Mouse (Mus musculus): ENCODE data around the gene Gm10188. TPM values are rescaled to one million over a fixed set of nuclear protein-coding genes. Genes with fewer than 3 reads are reported as not detected.

The Gm10188 gene
- polyA plus RNA-seq, 1 experiment from 2014 or later, result not detected

DNA sequence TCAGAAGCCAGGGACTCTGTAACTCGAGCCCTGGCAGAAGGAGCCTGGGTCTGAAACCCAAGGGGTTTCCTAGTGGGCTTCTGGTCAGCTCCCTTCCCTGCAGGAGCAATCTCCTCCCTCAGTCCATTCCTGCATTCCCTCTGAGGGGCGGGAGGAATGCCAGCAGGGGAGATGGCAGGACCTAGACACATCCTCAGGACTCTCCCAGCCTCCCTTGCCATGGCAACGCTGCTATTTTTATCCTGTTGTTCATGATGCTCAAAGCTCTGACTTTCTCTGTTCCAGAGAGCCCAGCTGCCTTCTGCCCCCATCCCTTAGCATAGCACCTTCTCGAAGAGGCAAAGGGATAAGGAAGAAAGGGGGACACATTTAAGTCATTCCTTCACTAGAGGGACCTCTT is 21.4 kb downstream of the Gm10188 start:
- 30% methylated on average over 4 of the region's 4 CpGs for WGBS

GRCm38 (mm10) chr1:132206828-132207227 is 22.7 kb downstream of the Gm10188 start:
- Histone ChIP-seq H3K9me3 (ENCODE audit: low read length) (no peaks in the 10 kb centered on the region), H3K27me3 (replicated peaks; ENCODE audit: insufficient read depth, low read length) (no peaks in the 10 kb centered on the region), H3K4me1 (ENCODE audit: insufficient read depth, low read depth, low read length) (peaks cover 10% of the 10 kb centered on the region; the same call in 1 of the 2 replicates), H3K4me2 (replicated peaks; ENCODE audit: low read depth, low read length) (no peak overlapping the region), H3K4me3 (ENCODE audit: low read depth, low read length) (no peak overlapping the region), H3K27ac (ENCODE audit: low read length) (no peak overlapping the region), H3K9ac (replicated peaks; ENCODE audit: low read depth) (no peak overlapping the region), H3K36me3 (ENCODE audit: insufficient read depth, low read length) (no peaks in the 10 kb centered on the region)
- DNase-seq (ENCODE audit: low spot score) (no peak), ATAC-seq (no peak)
- 83% methylated on average over 3 of the region's 3 CpGs for WGBS
- TF ChIP-seq EP300 (IDR thresholded peaks at IDR 0.05) (no peak), CTCF (IDR thresholded peaks at IDR 0.05) (no peak)

More for the DNA sequence above, 21.4 kb downstream of the Gm10188 start:
- ATAC-seq (no peak), DNase-seq (ENCODE audit: low spot score) (no peak)
- Histone ChIP-seq H3K36me3 (ENCODE audit: insufficient read depth, low read length) (no peaks in the 10 kb centered on the region), H3K4me1 (ENCODE audit: insufficient read depth, low read depth, low read length) (peaks cover 14% of the 10 kb centered on the region; the same call in 1 of the 2 replicates), H3K9ac (replicated peaks; ENCODE audit: low read depth) (no peak overlapping the region), H3K27ac (ENCODE audit: low read length) (no peak overlapping the region), H3K4me3 (ENCODE audit: low read depth, low read length) (no peak overlapping the region), H3K4me2 (replicated peaks; ENCODE audit: low read depth, low read length) (no peak overlapping the region), H3K9me3 (ENCODE audit: low read length) (no peaks in the 10 kb centered on the region), H3K27me3 (replicated peaks; ENCODE audit: insufficient read depth, low read length) (no peaks in the 10 kb centered on the region)
- TF ChIP-seq EP300 (IDR thresholded peaks at IDR 0.05) (no peak), CTCF (IDR thresholded peaks at IDR 0.05) (no peak)

DNA sequence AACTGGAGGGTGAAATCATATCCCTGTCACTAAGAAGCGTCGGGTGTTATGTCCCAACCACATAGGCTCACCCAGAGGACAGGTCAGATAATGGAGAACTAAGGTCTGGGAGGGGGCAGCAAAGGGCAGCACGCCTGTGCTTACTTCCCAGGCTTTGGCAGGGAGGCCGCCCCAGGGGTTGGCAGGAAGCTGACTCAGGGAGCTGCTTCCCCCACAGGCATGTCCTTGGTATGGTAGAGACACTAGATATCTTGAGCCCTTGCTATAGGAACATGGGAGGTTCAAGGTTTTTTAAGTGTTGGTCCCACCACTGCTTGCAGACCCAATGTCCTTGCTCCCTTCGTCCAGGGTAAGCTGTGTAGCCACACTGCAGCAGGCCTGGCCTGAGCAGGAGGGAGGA is 23.6 kb downstream of the Gm10188 start:
- Histone ChIP-seq H3K4me1 (ENCODE audit: insufficient read depth, low read depth, low read length) (peaks cover 5% of the 10 kb centered on the region; the same call in 1 of the 2 replicates), H3K27me3 (replicated peaks; ENCODE audit: insufficient read depth, low read length) (no peaks in the 10 kb centered on the region)

DNA sequence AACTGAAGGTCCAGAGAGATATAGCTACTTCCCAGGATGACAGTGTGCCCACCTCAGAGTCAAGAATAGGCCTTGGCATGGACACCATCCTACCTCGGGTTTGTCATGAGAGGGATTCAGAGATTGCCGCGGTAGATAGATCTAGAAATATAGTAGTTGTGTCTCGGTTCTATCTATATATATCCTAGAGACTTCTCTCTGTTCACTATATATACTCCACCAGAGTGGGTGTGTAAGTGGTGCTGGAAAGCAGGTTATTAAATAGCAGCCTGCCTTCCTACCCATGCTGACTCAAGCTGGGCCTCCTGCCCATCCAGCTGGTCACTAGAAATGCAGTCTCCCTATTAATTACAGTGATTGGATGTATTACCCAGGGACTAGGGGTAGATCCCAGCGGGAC is 26.8 kb downstream of the Gm10188 start:
- H3K27ac ChIP-seq (ENCODE audit: low read length), result no peak overlapping the region
- no peak for DNase-seq (ENCODE audit: low spot score)
- no peaks in the 10 kb centered on the region for H3K36me3 ChIP-seq (ENCODE audit: insufficient read depth, low read length)
- H3K27me3 ChIP-seq (replicated peaks; ENCODE audit: insufficient read depth, low read length), result no peaks in the 10 kb centered on the region
- H3K4me1 ChIP-seq (ENCODE audit: insufficient read depth, low read depth, low read length), result peaks cover 8% of the 10 kb centered on the region; the same call in 1 of the 2 replicates
- H3K4me2 ChIP-seq (replicated peaks; ENCODE audit: low read depth, low read length), result no peak overlapping the region
- H3K4me3 ChIP-seq (ENCODE audit: low read depth, low read length), result no peak overlapping the region
- H3K9ac ChIP-seq (replicated peaks; ENCODE audit: low read depth), result no peak overlapping the region
- ATAC-seq, result no peak
- 89% methylated on average over 5 of the region's 5 CpGs for WGBS
- no peak for TF ChIP-seq EP300 (IDR thresholded peaks at IDR 0.05)
- no peak for TF ChIP-seq CTCF (IDR thresholded peaks at IDR 0.05)
- H3K9me3 ChIP-seq (ENCODE audit: low read length), result no peaks in the 10 kb centered on the region

More for the DNA sequence above, 23.6 kb downstream of the Gm10188 start:
- Histone ChIP-seq H3K4me2 (replicated peaks; ENCODE audit: low read depth, low read length) (no peak overlapping the region), H3K36me3 (ENCODE audit: insufficient read depth, low read length) (no peaks in the 10 kb centered on the region), H3K27ac (ENCODE audit: low read length) (no peak overlapping the region), H3K4me3 (ENCODE audit: low read depth, low read length) (no peak overlapping the region), H3K9ac (replicated peaks; ENCODE audit: low read depth) (no peak overlapping the region), H3K9me3 (ENCODE audit: low read length) (no peaks in the 10 kb centered on the region)
- DNase-seq (ENCODE audit: low spot score), result no peak
- 43% methylated on average over 5 of the region's 5 CpGs for WGBS
- no peak for ATAC-seq
- TF ChIP-seq EP300 (IDR thresholded peaks at IDR 0.05) (no peak), CTCF (IDR thresholded peaks at IDR 0.05) (no peak)

DNA sequence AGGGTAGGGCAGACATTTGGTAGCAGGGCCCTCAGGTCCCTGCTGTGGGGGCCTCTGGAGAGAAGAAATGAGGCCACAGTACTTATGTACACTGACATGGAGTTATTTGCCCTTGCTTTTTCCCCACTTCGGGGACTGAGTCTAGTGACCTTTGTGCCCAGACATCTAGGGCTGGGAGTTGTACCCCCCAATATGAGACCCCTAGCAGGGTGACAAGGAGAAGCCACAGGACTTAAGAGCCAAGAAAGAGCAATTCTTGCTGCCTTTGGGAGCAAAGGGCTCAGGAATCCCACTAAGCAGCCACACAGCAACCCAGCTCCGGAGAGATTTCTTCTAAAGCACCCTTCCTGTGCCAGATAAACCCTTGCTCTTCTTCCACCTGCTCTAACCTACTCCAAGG is 27.6 kb downstream of the Gm10188 start:
- Histone ChIP-seq H3K36me3 (ENCODE audit: insufficient read depth, low read length) (no peaks in the 10 kb centered on the region), H3K4me2 (replicated peaks; ENCODE audit: low read depth, low read length) (no peak overlapping the region), H3K9ac (replicated peaks; ENCODE audit: low read depth) (no peak overlapping the region), H3K27me3 (replicated peaks; ENCODE audit: insufficient read depth, low read length) (no peaks in the 10 kb centered on the region), H3K4me1 (ENCODE audit: insufficient read depth, low read depth, low read length) (peaks cover 8% of the 10 kb centered on the region; the same call in 1 of the 2 replicates), H3K9me3 (ENCODE audit: low read length) (no peaks in the 10 kb centered on the region), H3K4me3 (ENCODE audit: low read depth, low read length) (no peak overlapping the region), H3K27ac (ENCODE audit: low read length) (no peak overlapping the region)
- TF ChIP-seq EP300 (IDR thresholded peaks at IDR 0.05) (no peak), CTCF (IDR thresholded peaks at IDR 0.05) (no peak)
- no peak for ATAC-seq
- 28% methylated on average over 2 of the region's 2 CpGs for WGBS
- DNase-seq (ENCODE audit: low spot score), result no peak

- H3K4me1 ChIP-seq (ENCODE audit: insufficient read depth, low read depth, low read length), result peaks cover 8% of the 10 kb centered on the region; the same call in 1 of the 2 replicates
- H3K9ac ChIP-seq (replicated peaks; ENCODE audit: low read depth), result no peak overlapping the region
- H3K36me3 ChIP-seq (ENCODE audit: insufficient read depth, low read length), result no peaks in the 10 kb centered on the region
- no peaks in the 10 kb centered on the region for H3K9me3 ChIP-seq (ENCODE audit: low read length)
- H3K4me3 ChIP-seq (ENCODE audit: low read depth, low read length), result no peak overlapping the region
- WGBS, result 32% methylated on average over 4 of the region's 4 CpGs
- no peaks in the 10 kb centered on the region for H3K27me3 ChIP-seq (replicated peaks; ENCODE audit: insufficient read depth, low read length)
- no peak overlapping the region for H3K27ac ChIP-seq (ENCODE audit: low read length)
- DNase-seq (ENCODE audit: low spot score) (no peak), ATAC-seq (no peak)
- TF ChIP-seq CTCF (IDR thresholded peaks at IDR 0.05), result no peak
- H3K4me2 ChIP-seq (replicated peaks; ENCODE audit: low read depth, low read length), result no peak overlapping the region
Observed at GRCm38 (mm10) chr1:132201511-132201860, 28.1 kb downstream of the Gm10188 start.
